Mouse (Mus musculus) fat pad, adult 2 months (tissue): ENCODE measurements at regions not wholly inside any gene's neighbourhood (a gene's known extent, or its start where the extent isn't known, plus 50 kb on each side); places are given as distances from the start of the nearest gene placed in this dataset.
"Not testable (repeated sequence)": the region's sequence is repeated elsewhere in the genome, so short reads cannot be mapped to it uniquely, and the experiment has no call there.

Experiments
- DNase-seq: peaks from one replicate; pipeline ENCODE4 v3.0.0-alpha.2; 2011; ENCODE audit warnings: low read depth, low spot score; ENCODE audit errors: extremely low read depth

DNA sequence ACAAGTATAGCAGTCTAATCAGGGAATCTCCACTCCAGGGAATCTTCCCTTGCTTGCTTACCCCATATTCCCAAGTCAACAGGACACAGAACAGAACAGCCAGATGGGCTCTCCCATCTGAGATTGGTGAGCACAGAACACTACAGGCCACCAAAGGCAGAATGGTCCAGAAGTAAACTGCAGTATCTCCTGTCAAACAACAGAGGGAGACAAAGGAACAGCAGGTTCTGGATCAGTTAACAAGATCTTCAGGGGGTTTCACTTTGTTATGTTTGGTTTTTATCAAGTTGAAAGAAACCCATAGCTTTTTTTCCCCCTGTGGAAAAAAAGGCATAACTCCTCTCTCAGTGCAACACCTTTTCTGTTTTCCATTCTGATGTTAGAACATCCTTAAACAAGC, 453.1 kb upstream of the 9130204L05Rik start:
- no peak for DNase-seq

DNA sequence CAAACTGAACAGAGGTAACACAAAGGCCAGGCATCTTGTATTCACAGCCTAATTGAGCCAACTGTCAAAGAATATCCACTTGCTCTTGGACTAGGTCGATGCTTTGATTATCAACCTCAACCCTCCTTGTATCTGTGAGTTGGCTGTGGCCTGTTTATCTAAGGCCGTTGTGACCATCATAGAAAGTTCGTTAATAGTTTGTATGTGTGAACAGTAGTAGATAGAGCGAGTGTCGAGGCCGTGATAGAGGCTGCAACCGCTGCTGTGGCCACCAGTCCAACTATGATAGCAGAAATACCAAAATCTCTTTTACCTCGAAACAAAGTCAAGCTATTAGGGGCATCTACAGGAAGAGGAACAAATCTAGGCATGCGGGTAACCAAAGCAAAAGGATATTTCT, 435.5 kb upstream of the 9130204L05Rik start:
- DNase-seq = not testable (repeated sequence)

DNA sequence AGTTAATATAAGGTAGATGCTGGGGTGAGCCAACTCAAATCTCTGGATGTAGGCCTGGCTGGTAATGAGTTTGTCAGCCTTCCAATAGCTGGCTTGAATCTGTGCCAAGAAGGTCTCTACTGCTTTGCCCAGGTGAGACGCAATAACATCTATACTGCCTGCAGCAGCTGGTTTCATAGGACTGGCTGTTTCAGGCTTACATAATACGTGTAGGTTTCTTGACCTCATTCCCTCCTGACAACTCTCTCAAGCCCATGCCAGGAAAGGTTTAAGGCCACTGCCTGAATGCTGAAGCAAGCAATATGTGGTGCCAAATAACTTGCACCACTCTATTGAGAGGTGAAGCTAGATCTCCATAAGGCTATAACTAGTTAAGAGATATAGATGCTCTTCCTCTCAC, 432.0 kb upstream of the 9130204L05Rik start:
- DNase-seq = peak; percentile 96

DNA sequence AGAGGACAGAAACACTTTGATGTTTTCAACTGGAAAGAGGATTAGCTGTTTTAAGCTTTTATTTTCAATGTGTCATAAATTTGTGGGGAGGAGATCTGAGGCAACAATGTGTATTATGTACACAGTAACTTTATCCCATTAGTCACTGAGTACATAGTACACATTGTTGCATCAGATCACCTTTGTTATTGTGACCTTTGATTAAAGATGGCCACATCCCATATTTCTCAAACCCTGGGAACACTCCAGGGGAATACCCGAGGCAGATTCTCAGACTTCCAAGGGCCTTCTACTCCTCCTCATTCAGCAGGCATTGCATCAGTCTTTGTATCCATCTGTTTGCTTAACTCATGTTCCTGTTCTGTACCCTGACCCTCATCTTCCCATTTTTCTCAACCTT, 392.9 kb upstream of the 9130204L05Rik start:
- DNase-seq = peak; percentile 74

DNA sequence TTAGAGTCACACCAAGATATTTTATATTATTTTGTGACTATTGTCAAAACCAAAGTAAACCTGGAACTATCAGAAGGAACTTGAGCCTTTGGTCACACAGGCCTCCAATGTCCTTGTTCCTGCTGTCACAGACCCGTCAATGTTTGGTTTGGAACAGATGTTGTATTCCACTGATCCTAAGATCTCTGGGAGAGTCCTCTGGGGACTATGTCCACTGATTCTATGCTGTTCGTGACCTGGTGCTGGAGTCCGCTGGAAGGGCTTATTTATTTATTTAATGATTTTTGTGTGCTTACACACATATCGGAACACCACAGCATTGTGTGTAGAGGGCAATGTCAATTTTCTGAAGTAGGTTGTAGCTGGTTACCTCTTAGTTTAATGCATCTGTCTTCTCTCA, 391.1 kb upstream of the 9130204L05Rik start:
- DNase-seq = no peak
